Mouse (Mus musculus) adrenal gland, postnatal 14 days (tissue): ENCODE measurements around the gene Usp49. TPM values are rescaled to one million over a fixed set of nuclear protein-coding genes. Genes with fewer than 3 reads are reported as not detected.

Experiments used
- DNase-seq: peaks from one replicate; pipeline ENCODE4 v3.0.0; 2021; ENCODE audit warnings: mixed read lengths
- total RNA-seq: library from RNA; stranded (reverse); gene quantifications from 2 replicates; pipeline ENCODE4 v1.2.3, GENCODE M21; 2021

Gene Usp49
- total RNA-seq, 1 experiment from 2014 or later, result 6.8 TPM

- no peak for DNase-seq
Observed at GRCm38 (mm10) chr17:47694442-47694502, 63.8 kb downstream of the Usp49 start, which contains the start of gene Gm21981. Gene Gm21981 (minus strand): TSS chr17:47694455.

- DNase-seq, result peak; percentile 99
Observed at GRCm38 (mm10) chr17:47694503-47695336, 64.2 kb downstream of the Usp49 start, which contains the start of gene Prickle4. Gene Prickle4 (minus strand): TSS chr17:47694736.

GRCm38 (mm10) chr17:47695337-47695710 lies 64.8 kb downstream of the Usp49 start:
- no peak for DNase-seq

GRCm38 (mm10) chr17:47698156-47698555 lies 67.7 kb downstream of the Usp49 start:
- DNase-seq, result no peak

- DNase-seq, result no peak
Observed at GRCm38 (mm10) chr17:47699055-47699454, 68.6 kb downstream of the Usp49 start.

GRCm38 (mm10) chr17:47701793-47702192 lies 71.3 kb downstream of the Usp49 start:
- no peak for DNase-seq

GRCm38 (mm10) chr17:47702548-47703345 lies 72.3 kb downstream of the Usp49 start:
- no peak for DNase-seq

GRCm38 (mm10) chr17:47703556-47703955 lies 73.1 kb downstream of the Usp49 start:
- DNase-seq, result no peak

- DNase-seq, result no peak
Observed at GRCm38 (mm10) chr17:47704692-47705091, 74.2 kb downstream of the Usp49 start.

- DNase-seq, result no peak
Observed at GRCm38 (mm10) chr17:47706196-47706595, 75.7 kb downstream of the Usp49 start.

- no peak for DNase-seq
Observed at GRCm38 (mm10) chr17:47707961-47708360, 77.5 kb downstream of the Usp49 start.

- DNase-seq, result no peak
Observed at GRCm38 (mm10) chr17:47708972-47709371, 78.5 kb downstream of the Usp49 start.

GRCm38 (mm10) chr17:47710036-47710435 lies 79.5 kb downstream of the Usp49 start:
- no peak for DNase-seq

GRCm38 (mm10) chr17:47711883-47712282 lies 81.4 kb downstream of the Usp49 start:
- DNase-seq, result no peak

- no peak for DNase-seq
Observed at GRCm38 (mm10) chr17:47712889-47713571, 82.5 kb downstream of the Usp49 start.

GRCm38 (mm10) chr17:47715037-47715436 lies 84.5 kb downstream of the Usp49 start:
- DNase-seq, result no peak

GRCm38 (mm10) chr17:47721183-47721582 lies 90.7 kb downstream of the Usp49 start:
- DNase-seq, result no peak

- no peak for DNase-seq
Observed at GRCm38 (mm10) chr17:47726566-47726965, 96.1 kb downstream of the Usp49 start, which contains the start of gene Pgc. Gene Pgc (plus strand): TSS chr17:47726842.

GRCm38 (mm10) chr17:47730633-47731575 lies 100.4 kb downstream of the Usp49 start:
- DNase-seq, result no peak

GRCm38 (mm10) chr17:47735553-47736100 lies 105.1 kb downstream of the Usp49 start:
- no peak for DNase-seq
